Comparison of ENCODE assay signal across 12 mouse cellular contexts in genomic region chr7:25902061-25902690, GRCm38 (mm10). TPM values are rescaled to one million over a fixed set of nuclear protein-coding genes. Genes with fewer than 3 reads are reported as not detected.
DNase-seq lines count a peak whose midpoint lies in the region; ATAC-seq and TF ChIP-seq lines count a peak whose summit lies in the region.
"Had no signal": no experiment of that assay in that cellular context is flagged by ENCODE, and none has a peak within 500 bp of the region (broad histone marks: within the 10 kb centered on the region; RNA-seq: fewer than 3 reads in every experiment).

No protein-coding gene starts in this region.

- H3K9me3 ChIP-seq in kidney, embryonic 15.5 days (replicated peaks): no peaks in the 10 kb centered on the region
- H3K9me3 ChIP-seq in intestine, postnatal 0 days (ENCODE audit: control insufficient read depth): no peaks in the 10 kb centered on the region
- H3K9me3 ChIP-seq: forebrain, embryonic 15.5 days; liver, embryonic 15.5 days had no signal

- H3K4me1 ChIP-seq in kidney, embryonic 15.5 days: 0 out of 2 replicates have a peak, but pooled peaks cover 8% of the 10 kb centered on the region
- no peaks in the 10 kb centered on the region for H3K4me1 ChIP-seq in intestine, postnatal 0 days (replicated peaks; ENCODE audit: control insufficient read depth, insufficient read depth, low read length)
- H3K4me1 ChIP-seq: forebrain, embryonic 15.5 days; liver, embryonic 15.5 days had no signal

- no peaks in the 10 kb centered on the region for H3K36me3 ChIP-seq in kidney, embryonic 15.5 days
- H3K36me3 ChIP-seq in intestine, postnatal 0 days (ENCODE audit: control insufficient read depth, insufficient read depth): no peaks in the 10 kb centered on the region
- H3K36me3 ChIP-seq: forebrain, embryonic 15.5 days; liver, embryonic 15.5 days had no signal

- H3K27me3 ChIP-seq in kidney, embryonic 15.5 days: no peaks in the 10 kb centered on the region
- H3K27me3 ChIP-seq in intestine, postnatal 0 days (replicated peaks; ENCODE audit: control insufficient read depth, insufficient read depth, low read length): no peaks in the 10 kb centered on the region
- H3K27me3 ChIP-seq: forebrain, embryonic 15.5 days; liver, embryonic 15.5 days had no signal

- no peak overlapping the region for H3K4me3 ChIP-seq in kidney, embryonic 15.5 days (replicated peaks)
- H3K4me3 ChIP-seq in intestine, postnatal 0 days (ENCODE audit: low read depth, low read length): no peak overlapping the region
- H3K4me3 ChIP-seq: forebrain, embryonic 15.5 days; liver, embryonic 15.5 days had no signal

- no peak overlapping the region for H3K9ac ChIP-seq in kidney, embryonic 15.5 days
- no peak overlapping the region for H3K9ac ChIP-seq in intestine, postnatal 0 days (ENCODE audit: low read depth, low read length)
- H3K9ac ChIP-seq: forebrain, embryonic 15.5 days; liver, embryonic 15.5 days had no signal

- H3K4me2 ChIP-seq in kidney, embryonic 15.5 days: no peak overlapping the region
- H3K4me2 ChIP-seq in intestine, postnatal 0 days (replicated peaks; ENCODE audit: low read depth): no peak overlapping the region
- H3K4me2 ChIP-seq: forebrain, embryonic 15.5 days; liver, embryonic 15.5 days had no signal

- WGBS in kidney, embryonic 15.5 days: 41% methylated on average over 8 of the region's 8 CpGs
- WGBS in intestine, postnatal 0 days: 39% methylated on average over 8 of the region's 8 CpGs

- ATAC-seq in kidney, embryonic 15.5 days (replicated peaks; ENCODE audit: low FRiP score): no peak
- no peak for ATAC-seq in intestine, postnatal 0 days
- ATAC-seq: forebrain, embryonic 15.5 days had no signal

- no peak overlapping the region for H3K27ac ChIP-seq in kidney, embryonic 15.5 days
- no peak overlapping the region for H3K27ac ChIP-seq in intestine, postnatal 0 days (ENCODE audit: low read depth, low read length)
- H3K27ac ChIP-seq: forebrain, embryonic 15.5 days; liver, embryonic 15.5 days had no signal

- no peak for TF ChIP-seq CTCF in intestine, postnatal 0 days (IDR thresholded peaks at IDR 0.05; ENCODE audit: low read depth)

- DNase-seq in kidney, postnatal 10 days: peak; percentile 4
- DNase-seq in 416B (ENCODE audit: low read depth) (peak; percentile 93), adipocyte (ENCODE audit: low spot score) (peak; percentile 31)
- peak; percentile 91 for DNase-seq in lung, postnatal 25 days (ENCODE audit: low spot score)
- no peak for DNase-seq in kidney, postnatal 14 days
- DNase-seq: cerebellum, adult 11-12 months; kidney, adult 11 months had no signal

RNA-seq across cellular contexts. Expression of gene Cyp2b10, which starts 4.8 kb away (rescaled TPM):
- not detected in 2 replicates for polyA plus RNA-seq in kidney, embryonic 15.5 days (2015; fragmentation: Nextera tagmentation; extraction: Ambion mirVana)
- polyA plus RNA-seq in intestine, postnatal 0 days (2015; fragmentation: Nextera tagmentation; extraction: Ambion mirVana): 0.13 and 0.29 TPM in 2 replicates
- polyA plus RNA-seq: forebrain, embryonic 15.5 days; heart, embryonic 14.5 days had no signal
